Mouse (Mus musculus): ENCODE results near the gene Hagh.

Hagh gene

DNA sequence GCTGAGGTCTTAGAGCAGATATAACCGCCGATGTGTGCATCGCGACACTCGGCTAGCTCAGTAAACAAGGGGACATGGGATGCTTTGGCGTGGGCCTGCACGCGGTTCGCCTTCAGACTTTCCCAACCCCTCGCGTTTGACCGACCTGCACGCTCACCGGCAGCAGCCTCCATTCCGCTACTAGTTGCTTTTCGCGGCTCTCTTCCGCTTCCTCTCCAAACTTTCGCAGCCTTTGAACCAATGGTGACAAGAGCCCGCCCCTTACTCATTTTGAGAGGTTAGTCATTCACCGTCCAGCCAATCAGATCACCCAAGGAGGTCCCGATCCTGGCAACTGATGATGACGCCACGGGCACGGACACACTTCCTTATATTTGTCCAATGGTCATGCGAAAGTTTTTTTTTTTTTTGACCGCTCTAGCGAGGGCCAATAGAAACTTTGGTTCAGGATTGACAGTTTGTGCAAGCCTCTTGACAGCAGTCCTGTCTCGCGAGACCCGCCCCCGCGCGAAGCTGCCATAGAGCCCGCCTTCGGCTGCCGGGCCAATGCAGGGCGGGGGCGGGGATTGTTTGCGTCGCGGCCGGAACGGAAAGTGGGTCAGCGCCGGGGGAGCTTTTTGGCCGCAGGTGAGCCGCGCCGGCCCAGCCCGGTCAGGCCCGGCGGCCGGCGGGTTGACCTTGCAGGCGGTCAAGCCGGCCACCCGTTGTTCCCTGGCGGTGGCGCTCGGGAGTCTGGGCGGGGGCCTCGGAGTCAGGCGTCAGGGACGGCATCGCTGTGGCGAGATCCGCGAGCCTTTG lies 46.4 kb downstream of the Hagh start, which contains the start of the genes Nubp2 and Spsb3:
TSS of gene Nubp2 (minus strand) at position 216 of the 798 bp plus-strand sequence.
TSS of gene Spsb3 (plus strand) at position 510 of the 798 bp plus-strand sequence.
- CTCF ChIA-PET = interaction anchor here (0.7 kb wide), 1 partner anchor 387 kb away, joined by 5 read pairs; no protein-coding TSS in a partner anchor

DNA sequence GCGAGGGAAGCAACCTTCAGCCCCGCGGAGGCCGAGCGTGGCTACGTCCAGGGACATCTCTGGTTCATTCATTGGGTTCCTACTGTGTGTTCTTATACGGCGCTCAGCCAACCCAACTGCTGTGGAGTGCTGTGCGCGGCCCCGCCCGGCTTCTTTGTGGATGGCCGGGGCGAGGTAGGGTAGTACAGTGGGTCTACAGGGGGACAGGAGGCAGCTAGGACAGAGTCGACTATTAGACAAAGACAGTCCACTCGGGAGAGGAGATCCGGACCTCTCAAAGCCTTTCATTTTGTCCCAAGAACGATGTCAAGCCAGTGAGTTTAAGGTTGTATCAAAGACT lies 47.0 kb downstream of the Hagh start:
- CTCF ChIA-PET = interaction anchor here (0.7 kb wide), 1 partner anchor 386 kb away, joined by 5 read pairs; no protein-coding TSS in a partner anchor

DNA sequence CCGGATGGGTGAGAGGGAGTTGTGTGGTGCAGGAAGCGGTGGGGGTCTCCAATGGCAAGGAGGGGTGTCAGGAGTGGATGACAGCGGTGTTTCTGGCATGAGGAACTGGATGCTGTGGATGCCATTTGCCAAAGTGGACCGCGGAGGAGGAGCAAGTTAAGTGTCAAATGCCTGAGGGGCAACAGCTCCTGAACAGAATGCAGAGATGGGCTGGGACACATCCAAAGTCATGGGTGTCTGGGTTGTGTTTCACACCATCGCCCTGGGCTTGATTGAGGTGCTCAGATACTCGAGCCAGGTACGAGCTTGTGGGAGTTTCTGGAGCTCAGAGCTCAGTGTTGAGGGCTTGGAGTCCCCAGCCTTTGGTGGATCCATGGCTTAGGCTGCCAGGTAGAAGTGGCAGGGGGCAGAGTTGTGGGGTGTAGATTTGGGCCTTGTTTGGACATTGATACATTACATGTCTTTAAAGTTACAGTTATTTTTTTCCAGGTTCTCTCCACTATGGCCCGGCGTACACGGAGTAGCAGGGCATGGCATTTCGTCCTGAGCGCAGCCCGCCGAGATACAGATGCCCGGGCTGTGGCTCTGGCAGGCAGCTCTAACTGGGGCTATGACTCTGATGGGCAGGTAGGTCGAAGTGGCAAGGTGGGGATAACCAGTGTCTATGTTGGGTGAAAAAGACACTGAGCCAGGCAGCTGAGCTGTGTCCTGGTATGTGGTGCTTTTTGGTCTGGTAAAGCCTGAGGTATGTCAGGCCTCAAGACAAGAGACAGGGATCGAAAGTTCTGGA lies 47.5 kb downstream of the Hagh start:
- CTCF ChIA-PET = no interaction called here

DNA sequence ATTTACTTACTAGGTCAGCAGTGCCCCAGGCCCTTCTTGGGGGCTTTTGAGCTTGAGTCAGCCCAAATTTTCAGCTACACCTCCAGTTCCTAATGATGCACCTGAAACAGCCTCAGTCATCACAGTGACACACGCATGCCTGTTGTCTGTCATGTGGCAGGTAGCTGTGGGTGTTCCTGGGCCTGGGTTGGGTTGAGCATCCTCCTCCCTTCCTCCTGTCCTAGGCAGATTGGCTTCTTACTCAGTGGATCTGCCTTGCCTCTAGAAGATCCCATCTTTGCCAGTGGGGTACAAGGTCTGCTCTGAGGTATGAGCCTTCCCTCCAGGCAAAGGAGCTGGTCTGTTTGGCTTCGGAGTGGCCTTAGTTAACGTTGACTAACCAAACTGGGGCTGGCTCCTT lies 48.9 kb downstream of the Hagh start:
- CTCF ChIA-PET = interaction anchor here (0.6 kb wide), 1 partner anchor 395 kb away, joined by 5 read pairs; no protein-coding TSS in a partner anchor

DNA sequence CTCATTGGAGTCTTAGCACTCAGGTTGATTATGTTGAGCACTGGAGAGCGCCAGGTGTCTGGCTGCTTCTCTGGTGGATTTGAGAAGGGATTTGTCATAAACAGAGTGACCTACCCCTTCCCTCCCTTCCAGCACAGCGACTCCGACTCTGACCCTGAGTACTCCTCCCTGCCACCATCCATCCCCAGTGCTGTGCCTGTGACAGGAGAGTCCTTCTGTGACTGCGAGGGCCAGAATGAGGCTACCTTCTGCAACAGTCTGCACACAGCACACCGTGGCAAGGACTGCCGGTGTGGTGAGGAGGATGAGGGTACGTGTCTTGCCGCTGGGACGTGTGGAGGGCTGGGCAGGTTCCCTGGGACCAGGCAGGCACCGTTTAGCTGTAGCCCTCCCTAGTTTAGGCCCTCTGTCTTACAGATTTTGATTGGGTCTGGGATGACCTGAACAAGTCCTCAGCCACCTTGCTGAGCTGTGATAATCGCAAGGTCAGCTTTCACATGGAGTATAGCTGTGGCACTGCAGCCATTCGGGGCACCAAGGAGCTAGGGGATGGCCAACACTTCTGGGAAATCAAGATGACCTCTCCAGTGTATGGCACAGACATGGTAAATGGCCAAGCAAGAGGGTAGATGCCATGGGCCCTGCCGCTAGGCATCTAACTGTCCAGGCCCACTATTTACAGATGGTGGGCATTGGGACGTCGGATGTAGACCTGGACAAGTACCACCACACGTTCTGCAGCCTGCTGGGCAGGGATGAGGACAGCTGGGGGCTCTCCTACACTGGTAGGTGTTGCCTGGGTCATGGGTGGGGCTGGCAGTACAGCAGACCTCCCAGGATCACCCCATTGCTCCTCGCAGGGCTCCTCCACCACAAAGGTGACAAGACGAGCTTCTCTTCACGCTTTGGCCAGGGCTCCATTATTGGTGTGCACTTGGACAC lies 50.5 kb downstream of the Hagh start:
- CTCF ChIA-PET = interaction anchor here (0.7 kb wide), 1 partner anchor 10 kb away, joined by 3 read pairs; no protein-coding TSS in a partner anchor

DNA sequence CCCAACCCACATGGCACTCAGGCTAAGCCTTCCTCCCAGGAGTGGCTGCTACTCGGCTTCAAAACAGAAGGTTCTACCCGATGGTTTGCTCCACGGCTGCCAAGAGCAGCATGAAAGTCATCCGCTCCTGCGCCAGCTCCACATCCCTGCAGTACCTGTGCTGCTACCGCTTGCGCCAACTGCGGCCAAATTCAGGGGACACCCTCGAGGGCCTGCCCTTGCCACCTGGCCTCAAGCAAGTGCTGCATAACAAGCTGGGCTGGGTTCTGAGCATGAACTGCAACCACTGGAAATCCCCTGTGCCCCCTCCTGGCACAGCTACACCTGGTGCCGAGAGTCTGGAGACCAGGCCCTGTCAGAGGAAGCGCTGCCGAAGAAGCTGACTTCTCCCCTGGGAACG lies 51.4 kb downstream of the Hagh start:
- CTCF ChIA-PET = no interaction called here

DNA sequence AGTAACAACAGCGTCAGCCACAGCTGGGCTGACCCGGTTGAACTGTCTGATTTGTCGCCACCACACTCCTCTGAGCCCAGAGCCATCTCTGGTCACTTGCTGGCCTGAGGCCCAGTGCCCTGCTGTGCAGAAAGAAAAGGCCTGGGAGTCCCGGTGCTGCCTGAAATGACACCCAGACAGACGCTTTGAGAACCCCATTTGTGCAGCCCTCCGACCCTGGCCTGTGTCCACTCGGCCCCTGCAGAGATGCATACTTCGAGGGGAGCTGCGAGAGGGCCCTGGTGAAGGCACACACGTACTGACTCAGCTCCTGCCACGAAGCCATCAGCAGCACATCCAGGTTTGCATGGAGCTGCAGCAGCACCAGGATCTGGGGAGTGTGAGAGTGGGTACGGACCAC lies 52.8 kb downstream of the Hagh start:
- CTCF ChIA-PET = no interaction called here

DNA sequence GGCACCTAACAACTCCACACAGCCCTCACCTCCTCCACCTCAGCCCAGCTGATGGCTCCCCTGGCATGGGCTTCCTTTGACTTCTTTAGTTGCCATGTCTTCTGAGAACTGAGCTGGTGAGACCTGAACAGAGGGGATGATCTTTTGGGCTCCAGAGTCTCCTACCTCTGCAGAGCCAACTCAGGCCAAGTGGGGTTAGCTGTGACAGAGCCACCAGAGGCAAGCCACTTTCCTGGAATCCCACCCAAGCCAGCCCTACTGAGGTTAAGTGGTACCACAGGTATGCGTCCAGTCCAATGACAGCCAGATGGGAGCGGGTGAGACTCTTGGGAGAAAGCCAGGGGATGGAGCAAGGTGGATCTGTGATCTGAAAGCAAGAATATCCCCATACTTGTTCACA lies 53.3 kb downstream of the Hagh start:
- CTCF ChIA-PET = no interaction called here

DNA sequence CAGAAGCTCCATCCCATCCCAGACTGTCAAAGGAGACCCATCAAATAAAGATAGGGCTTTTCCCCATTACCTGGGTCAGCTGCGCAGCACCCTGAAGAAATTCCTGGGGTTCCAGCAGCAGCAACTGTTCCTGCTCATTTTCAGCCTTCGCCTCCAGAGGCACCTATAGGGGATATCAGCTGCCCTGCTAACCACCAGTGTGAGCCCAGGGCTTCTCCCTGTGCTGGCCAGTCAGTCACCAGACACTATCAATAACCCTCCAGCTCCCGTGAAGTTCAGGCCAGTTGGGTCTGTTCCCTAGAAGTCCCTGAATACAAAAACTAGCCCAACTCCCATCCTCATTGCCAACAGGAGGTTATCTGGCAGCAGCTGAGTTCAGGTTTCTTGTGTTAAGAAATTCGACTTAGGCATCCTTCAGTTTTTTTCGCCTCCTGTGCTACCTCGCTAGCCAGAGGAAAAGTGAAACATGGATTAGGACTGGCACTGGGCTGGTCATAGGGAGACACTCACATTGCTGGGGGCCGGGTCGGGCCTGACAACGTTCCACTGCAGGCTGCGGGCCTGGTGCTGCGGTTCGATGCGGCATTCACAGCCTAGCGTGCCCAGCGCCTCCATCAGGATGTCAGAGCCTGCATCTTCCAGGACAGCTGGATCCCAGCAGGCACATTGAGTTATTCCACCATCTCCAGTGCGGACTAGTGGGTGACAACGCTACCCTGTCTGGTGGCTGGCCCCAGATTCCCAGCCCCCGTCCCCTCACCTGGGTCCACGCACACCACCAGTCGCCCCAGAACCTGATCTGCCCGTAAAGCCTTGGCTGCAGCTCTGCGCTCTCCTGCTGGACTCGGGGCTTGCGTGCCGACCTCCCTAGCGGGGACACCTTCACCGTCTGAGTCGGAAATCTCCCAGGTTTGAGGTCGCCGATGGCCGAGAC lies 54.4 kb downstream of the Hagh start:
- CTCF ChIA-PET = interaction anchor here (0.5 kb wide), 1 partner anchor 123 kb away, joined by 4 read pairs; no protein-coding TSS in a partner anchor

DNA sequence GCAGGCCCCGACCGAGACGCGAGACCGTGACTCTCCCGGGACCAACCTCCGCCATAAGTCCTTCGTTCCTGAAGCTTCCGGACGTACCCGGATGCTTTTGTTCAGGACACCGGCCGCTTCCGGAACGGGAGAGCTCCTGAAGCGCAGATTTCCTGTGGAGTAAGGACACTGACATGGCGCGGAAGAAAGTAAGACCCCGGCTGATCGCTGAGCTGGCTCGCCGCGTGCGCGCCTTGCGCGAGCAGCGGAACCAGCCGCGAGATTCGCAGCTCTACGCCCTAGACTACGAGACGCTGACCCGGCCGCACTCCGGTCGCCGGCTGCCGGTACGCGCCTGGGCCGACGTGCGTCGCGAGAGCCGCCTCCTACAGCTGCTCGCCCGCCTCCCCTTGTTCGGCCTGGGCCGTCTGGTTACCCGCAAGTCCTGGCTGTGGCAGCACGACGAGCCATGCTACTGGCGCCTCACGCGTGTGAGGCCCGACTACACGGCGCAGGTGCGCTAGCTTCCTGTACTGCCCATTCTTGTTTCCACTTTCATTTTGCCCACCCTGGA lies 55.1 kb downstream of the Hagh start, which contains the start of the genes Eme2 and Mrps34:
TSS of gene Eme2 (minus strand) at position 93 of the 553 bp plus-strand sequence.
TSS of gene Mrps34 (plus strand) at position 122 of the 553 bp plus-strand sequence.
- CTCF ChIA-PET = no interaction called here

DNA sequence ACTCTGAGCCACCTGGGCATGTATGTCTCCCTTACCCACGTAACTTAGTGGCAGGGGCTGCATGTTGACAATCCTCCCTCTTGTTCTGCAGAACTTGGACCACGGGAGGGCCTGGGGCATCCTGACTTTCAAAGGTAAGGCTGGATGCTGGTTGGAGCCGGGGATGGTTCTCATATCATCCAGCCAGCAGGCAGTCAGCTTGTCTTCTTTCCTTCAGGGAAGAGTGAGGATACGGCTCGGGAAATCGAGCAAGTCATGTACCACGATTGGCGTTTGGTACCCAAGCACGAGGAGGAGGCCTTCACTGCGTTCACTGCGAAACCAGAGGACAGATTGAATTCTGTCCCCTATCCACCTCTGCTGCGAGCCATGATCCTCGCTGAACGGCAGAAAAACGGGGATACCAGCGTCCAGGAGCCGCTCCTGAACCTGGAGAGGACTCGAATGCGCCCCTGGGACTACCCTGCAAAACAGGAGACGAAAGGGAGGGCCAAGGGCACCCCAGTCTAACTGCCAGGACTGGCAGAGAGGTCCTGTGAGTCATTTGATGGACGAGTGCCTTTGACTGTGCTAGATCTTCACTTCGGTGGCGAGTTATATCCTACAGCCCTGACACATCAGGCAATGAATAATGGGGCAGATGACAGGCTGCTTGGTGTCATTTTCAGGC lies 55.8 kb downstream of the Hagh start:
- CTCF ChIA-PET = no interaction called here

DNA sequence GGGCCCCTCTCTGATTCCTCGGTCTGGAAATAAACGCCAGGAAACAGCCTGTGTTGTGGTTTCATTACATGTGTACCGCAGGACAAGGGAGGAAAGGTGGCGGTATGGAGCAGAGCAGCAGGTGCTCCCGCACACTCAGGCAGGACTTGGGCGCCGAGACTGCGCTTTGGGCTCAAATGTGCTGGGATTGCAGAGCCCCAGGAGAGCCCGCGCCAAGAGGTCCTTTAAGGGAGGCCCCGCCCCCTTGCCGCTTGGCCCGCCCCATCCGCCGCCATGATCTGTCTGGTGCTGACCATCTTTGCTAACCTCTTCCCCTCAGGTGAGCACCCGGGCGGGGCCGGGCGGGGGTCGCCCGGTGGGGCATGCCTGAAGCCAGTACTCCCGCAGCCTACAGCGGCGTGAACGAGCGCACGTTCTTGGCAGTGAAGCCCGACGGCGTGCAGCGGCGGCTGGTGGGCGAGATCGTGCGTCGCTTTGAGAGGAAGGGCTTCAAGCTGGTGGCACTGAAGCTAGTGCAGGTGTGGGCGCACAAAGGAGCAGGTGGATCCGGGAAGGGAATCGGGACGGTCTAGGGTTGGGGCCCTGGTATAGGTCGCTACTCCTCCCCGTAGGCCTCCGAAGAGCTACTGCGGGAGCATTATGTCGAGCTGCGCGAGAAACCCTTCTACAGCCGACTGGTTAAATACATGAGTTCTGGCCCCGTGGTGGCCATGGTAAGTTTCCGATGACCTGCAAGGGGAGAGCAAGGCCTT lies 56.5 kb downstream of the Hagh start, which contains the start of gene Nme3:
TSS of gene Nme3 (plus strand) at position 260 of the 752 bp plus-strand sequence.
- CTCF ChIA-PET = no interaction called here

DNA sequence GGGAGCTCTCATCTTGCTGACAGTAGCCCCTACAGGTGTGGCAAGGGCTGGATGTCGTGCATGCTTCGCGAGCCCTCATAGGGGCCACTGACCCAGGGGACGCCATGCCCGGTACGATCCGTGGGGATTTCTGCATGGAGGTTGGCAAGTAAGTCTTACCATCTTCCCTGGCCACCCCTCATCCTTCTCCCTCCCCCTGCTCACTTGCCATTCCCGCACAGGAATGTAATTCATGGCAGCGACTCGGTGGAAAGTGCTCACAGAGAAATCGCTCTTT lies 57.0 kb downstream of the Hagh start:
- CTCF ChIA-PET = no interaction called here

DNA sequence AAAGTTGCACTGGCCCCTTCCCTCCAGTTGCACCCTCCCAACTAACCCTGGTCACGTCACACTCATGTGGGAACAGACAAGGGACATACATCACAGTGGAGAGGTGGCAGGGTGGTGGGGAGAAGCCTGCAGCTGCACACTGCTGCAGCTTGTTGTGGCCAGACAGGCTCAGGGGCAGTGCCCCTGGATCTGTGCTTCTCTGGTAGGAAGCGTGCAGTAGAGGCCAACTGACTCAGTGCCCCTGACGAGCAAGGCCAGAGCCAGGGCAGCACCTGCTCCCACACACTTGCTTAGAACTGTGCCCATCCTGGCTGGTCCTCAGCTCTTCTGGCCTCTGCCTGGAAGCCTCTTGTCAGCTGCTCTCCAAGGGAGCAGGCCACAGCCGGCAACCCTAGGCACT lies 57.7 kb downstream of the Hagh start:
- CTCF ChIA-PET = no interaction called here

DNA sequence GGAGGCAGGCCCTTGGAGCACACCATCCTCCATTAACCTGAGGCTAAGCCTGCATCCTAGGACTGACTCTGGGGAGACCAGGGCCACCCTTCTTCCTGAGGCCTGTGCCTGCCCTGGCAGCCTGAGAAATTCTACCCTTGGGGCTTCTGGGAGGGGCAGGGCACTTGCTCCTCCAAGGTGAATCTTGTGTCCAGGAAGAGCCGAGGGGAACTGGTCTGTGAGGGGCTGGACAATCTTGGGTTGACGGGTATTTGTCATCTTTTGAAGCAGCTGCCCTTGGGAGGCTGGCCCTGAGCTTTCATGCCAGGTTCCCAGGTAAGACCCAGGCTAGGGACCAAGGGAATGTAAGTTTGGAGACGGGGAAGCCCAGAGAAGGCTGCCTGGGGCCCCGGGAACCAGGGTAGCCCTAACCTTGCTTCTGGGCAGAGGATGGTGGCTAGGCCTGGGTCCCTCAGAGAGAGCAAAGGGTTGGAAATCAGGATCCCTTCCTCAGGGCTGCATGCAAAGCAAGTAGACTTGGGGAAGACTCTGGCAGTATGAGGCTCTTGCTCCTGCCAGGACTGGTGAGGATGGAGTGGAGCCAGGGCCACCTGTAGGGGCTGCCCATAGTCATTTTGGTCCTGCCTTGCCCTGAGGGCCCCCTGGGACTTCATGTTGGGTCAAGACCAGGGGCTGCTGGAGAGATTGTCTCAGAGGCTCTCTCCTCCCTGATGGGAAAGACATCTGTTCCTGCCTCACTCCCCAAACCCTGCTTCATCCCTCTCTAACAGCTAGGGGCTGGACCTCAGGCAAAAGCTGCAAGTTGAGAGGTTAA lies 58.3 kb downstream of the Hagh start:
- CTCF ChIA-PET = no interaction called here

DNA sequence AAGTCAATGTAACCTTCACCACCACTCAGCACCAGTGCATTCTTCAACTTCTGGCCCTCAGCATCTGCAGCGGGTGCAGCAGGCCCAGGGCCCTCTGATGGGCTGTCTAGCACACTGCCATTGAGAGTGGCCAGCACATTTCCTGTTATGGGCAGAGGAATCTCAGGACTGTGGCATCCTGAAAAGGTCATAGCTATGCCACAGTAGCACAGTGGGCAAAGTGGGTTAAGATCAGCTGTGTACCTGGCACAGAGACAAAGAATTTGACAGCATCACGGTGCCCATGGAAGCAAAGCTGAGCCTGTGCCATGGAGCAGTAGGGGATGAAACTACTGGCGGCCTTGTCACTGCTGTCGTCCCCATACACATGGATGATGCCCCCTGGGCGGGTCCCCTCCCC lies 59.2 kb downstream of the Hagh start:
- CTCF ChIA-PET = no interaction called here

DNA sequence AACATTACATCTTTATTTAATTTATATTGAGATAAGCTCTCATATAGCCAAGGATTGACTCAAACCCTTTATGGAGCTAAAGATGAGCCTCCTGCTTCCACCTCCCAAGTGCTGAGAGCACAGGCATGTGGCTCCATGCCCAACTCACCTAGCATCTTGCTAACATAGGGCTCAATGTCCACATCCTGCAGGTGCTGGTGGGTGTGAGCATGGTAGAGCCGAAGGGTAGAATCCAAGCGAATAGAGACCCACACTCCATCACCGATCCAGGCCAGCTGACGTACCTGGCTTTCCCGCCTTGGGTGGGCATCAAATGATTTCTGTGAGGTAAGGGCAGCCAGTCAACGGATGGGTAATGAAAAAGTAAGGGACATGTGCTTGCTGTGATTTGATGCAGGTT lies 60.1 kb downstream of the Hagh start:
- CTCF ChIA-PET = interaction anchor here (1.1 kb wide), 1 partner anchor 10 kb away, joined by 3 read pairs; no protein-coding TSS in a partner anchor

DNA sequence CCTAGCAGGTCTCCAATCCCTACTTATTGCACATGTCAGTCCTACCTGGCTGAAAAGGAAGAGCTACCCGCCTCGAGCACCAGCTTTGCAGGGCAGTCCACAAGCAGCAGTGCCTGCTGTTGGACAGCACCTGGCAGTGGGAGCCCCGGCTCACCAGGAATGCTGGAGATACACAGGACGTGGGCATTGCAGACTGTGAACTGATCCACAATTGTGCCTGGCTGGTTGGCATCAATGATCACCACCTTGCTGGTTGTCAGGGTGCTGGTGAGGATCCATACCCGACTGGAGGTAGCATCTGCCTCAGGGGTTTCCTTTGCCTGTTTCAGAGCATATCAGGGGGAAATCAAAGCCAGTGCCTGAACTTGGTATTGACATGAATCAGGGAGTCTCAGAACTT lies 62.2 kb downstream of the Hagh start:
- CTCF ChIA-PET = no interaction called here

Measured in spleen, embryonic (tissue).